Mouse (Mus musculus): ENCODE results near the gene S100z.

The S100z gene

DNA sequence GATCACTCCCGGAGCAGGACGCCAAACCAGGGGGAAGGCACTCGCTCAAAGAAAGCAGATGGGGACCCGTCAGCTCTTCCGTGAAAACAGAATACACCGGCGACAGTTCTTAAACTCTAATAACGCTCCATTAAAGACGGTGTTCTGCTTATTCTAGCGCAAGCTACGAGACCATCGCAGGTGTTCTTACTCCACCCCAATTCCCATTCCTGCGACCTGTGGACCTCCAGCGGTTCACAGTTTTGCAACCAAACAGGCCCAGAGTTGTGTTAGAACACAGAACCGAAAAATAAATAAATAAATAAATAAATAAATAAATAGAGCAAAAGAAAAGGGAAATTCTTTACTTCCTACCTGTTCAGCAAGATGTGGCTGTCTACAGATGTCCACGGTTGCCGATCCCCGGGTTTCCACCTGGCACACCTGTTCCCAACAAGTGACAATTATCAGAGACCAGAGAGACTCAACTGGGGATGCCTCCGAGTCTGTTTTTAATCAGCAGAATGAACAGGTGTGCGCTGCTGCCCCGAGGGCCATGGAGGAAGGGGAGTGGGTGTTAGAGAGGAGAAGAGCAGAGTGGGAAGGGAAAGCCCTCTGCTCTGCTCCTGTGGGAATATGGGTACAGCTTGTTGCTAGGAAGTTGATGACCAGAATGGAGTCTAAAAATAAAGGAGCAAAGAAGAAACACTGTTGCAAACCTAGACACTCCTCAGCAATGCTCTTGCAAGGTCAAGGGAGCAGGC is at the start of gene S100z:
Gene S100z (minus strand): TSS at position 51 of the 743 bp plus-strand sequence.
- DNase-seq (ENCODE audit: low read depth): no peak

DNA sequence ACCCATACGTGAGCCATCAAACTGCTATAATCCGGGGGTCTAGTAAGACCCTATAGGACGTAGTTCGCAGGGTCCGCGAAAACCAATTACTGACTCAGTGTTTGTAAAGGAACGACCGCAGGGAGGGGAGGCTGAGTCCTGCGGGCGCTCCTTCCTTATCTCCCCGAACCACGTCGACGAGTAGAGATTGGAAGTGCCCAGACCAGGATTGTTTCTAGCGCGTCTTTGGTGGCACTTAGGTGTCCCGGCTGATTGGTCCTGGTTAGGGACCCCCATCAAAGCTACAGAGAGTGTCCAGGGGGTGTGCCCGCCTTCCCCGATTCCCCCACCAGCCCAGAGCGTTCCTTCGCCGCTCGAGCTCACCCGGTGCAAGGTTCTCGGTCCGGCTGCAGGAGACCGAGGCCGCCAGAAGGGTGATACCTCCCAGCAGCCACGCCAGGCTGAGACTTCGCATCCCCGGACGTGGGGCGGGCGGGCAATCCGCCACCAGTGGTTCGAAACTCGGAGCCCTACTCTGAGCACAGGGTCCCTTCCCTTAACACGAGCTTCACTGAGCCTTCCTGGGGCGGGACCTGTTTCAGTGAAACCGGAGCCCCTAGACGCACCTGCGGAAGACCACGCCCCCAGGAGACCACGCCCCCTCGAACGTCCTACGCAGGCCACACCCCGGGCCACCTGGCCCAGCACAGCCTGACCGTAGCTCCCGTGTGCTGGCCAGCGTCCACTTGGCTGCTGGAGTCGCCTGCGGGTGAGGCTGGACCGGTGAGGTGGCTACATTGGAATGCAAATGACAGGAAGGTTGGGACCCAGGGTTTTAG is 46.4 kb upstream of the S100z start, which contains the start of gene F2rl1:
Gene F2rl1 (minus strand): TSS at position 554 of the 818 bp plus-strand sequence.
- DNase-seq (ENCODE audit: low read depth): peak; percentile 74

DNA sequence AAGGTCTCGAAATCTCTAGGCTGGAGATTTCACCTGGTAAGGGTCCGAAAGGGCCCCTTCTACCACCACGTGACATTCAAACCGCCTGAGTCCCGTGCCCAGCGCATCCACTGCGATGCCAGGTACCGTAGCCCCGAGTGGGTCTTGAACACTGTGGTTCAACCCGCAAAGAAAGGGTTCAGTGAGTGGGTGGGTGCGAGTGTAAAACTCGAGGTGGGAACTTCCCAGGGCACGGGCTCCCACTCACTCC is 45.8 kb upstream of the S100z start:
- DNase-seq (ENCODE audit: low read depth): no peak

DNA sequence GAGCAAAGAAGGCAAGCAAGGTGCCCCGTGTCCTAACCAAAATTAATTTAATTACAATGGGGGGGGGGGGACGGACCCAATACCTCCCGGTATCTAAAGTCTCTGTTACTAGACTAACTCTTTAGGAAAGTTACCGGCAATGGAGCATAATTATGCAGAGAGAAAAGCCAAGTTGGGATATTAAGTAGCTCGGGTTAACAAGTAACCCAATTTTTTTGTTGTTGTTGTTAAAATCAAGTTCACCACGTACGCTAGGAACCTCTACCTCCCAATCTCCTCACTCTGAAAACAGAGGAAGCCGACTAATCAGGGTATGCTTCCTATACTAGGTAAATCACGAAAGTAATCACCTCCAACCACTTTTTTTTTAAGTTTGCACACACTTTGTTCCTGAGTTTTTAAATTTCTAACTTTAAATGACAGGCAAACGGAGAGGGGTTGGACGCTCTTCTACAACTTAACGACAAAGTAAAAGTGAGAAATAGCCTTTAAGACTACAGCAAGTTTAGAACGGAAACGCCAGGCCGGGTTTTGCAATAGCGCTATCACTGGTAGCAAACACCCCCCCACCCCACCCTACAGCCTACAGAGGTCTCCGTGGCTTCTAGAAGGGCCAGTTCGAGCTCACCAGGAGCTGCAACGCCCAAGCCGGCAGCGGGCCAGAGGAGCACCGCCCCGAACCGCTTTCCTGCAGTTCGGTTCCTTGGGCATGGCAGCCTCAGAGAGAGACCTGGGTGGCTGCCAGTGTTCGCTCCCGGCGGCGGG is 45.3 kb upstream of the S100z start:
- peak; percentile 59 for DNase-seq (ENCODE audit: low read depth)

DNA sequence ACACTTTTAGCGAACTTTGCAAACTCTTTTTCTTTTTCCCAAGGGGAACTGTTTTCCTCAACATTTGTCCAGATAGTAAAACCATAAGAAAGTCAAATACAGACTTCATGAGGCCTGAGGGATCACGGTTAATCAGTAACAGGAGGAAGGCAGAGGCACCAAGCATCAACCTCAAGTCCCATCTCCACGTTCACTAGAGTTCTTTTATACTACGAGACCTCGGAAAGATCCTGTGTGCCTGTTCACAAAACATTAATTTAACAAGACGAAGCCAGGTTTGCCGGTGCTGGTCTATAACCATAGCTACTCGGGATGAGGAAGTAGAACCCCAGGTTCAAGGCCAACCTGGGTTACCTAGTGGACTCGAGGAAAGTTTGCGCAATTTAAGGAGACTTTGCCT is 43.7 kb upstream of the S100z start:
- DNase-seq (ENCODE audit: low read depth): no peak

DNA sequence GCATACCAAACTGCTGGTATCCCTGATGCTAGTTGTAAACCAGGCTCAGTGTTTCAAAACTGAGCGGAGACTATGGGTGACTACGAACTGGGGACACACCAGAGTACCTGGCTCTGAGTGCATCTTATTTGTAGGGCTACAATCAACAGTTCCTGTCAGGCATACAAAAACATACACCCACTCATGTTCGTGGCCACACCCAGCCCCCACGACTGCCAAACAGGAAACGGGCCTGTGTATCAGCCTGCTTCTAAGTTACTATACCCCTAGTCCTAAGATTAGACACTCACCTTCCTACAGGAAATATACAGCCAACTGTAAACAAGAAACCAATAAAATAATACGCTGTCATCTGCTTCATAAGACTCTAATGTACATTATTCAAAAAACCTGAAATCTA is 42.5 kb upstream of the S100z start:
- DNase-seq (ENCODE audit: low read depth): peak; percentile 68

DNA sequence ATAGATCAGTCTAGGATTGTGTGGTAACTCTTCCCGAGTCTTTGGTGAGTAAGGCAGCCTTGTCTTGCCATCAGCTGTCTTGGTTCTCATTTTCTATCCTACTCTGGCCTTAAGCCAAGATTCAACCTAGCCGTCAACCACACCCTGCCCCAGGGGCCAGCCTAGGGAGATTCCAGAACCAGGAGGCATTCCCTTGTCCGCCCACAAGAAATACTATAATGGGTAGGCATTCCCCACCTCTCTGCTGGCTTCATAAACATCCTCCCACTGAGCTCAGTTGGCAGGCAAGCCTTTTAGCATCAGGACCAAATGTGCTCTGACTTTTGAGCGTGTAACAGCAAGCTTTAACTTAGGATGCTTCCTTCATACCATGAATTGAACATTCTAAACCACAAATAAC is 36.2 kb upstream of the S100z start:
- DNase-seq (ENCODE audit: low read depth): no peak

DNA sequence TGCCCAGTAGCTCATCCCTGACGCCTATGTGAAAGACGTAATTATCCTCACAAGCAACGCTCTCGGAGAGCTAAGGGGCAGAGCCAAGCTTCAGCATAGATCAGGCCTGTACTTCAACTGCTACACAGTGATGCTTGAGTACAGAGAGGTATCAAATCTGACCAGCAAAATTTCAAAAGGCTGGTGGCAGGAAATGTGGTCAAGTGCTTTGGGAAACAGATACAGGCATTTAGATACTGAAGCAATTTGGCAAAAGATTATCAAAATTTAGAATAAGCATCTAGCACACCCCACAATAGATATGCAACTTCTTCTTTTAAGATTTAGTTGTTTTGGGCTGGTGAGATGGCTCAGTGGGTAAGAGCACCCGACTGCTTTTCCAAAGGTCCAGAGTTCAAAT is 31.5 kb upstream of the S100z start:
- no peak for DNase-seq (ENCODE audit: low read depth)

DNA sequence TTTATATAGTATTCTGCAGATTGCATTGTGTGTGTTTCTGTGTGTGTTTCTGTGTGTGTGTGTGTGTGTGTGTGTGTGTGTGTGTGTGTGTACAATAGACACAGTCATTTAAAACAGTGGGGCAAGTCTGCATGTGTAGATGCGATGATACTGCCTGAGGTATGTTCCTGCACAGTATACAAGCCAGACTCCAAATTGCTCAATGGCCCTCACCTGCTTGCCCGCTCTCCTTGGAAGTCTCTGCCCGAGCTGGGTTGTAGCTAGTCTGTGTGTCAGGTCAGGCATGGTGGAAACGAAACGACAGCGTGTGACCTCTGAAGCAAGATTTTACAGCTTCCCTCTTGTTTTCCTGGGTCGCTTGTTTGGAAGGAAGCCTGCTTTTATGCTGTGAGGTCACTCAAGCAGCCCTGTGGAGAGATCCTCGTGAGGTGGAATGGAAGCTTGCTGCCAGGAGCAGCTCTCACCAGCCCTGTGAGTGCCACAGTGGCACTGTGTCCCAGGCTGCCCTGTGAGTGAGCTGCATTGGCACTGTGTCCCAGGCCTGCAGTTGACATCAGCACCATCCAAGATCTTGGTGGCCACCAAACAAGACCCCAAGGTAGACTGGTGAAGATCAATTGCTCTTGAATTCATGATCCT is 24.9 kb upstream of the S100z start:
- no peak for DNase-seq (ENCODE audit: low read depth)

DNA sequence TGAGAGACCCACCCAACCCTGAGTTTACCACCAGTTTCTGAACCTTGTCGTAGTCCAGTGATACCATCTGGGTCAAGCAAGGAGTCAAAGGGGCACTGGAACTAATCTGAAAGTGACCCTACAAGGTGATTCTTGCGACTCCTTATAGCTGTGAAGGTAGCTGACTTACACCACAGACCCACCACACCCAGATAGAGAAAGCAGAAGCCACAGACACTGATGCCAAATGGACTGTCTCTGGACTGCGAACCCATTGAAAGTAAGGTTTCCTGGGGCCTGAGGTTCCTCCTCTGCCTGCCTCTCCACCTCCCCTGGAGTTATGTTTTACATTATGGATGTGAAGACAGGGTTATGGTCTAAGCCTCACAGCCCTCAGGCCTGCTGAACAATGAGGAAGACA is 18.1 kb upstream of the S100z start:
- DNase-seq (ENCODE audit: low read depth): no peak

DNA sequence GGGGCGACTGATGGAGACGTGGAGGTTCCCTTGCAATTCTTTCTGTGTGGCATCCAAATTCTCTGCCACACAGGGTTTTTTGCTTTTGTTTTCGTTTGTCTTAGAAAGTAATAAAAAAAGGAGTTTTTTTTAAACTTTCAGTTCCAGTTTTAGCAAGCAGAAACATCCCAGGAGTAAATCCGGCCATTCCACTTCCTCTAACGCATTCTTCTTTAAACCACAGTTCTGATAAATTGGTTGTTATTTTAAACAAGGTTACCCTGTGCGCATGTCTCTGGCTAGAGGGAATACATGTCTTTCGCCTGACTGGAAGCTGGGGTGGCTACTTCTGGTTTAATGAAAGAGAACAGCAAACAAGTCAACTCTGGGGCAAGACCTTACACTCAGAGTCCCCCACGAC is 16.3 kb upstream of the S100z start:
- no peak for DNase-seq (ENCODE audit: low read depth)

DNA sequence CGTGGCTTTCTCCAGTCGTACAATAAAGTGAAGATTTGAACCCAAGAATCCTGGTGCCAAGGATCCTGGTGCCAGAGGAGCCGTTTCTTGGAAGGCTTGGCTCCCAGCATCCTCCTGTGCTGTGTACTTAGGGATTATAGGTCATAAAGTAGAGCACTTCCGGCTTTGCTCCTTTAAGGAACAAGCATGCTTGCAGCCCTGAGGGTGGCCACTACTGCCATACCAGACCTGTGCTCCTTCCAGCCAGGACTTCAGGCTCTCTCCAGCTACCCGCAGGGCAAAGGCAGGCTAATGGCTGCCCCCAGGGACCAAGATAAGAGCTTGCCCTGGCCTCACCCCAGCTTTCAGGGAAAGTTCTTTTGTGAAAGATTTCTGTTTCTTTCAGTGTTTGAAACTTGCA is 14.8 kb upstream of the S100z start:
- no peak for DNase-seq (ENCODE audit: low read depth)

DNA sequence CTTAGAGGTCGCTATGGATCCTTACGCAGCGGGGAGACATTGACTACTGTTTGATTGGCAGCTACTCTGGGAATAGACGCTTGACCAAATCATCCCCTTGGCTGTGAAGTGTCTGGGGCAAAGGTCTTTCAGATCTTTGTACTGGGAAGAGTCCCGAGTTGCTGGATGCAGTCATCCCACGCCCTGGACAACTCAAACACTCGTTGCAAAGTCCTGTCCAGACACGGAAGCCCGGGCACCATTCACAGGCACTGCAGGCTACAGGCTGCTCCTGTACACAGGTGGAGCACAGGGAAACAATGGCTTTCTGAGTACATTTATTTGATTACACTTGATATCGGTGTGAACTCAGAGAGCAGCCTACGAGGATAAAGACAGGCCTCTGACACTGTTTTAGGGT is 12.8 kb upstream of the S100z start:
- no peak for DNase-seq (ENCODE audit: low read depth)

DNA sequence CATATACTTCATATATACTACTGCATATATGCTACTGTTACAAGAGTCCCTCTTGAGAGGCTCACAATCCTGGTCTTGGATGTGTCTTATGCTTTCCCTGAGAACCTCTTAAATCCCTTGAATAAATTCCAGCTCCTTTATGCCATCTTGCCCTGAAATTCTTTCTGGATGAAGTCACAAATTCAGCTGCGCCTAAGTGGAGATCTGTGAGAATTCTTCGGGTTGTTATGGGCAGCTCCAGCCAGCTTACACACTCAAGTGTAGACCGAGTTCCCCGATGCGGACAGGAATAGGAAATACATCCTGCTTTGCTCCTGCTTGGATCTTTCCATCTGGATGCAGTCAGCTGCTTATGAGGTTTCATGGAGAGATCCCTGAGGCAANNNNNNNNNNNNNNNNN is 6.1 kb upstream of the S100z start:
- DNase-seq (ENCODE audit: low read depth): no peak

DNA sequence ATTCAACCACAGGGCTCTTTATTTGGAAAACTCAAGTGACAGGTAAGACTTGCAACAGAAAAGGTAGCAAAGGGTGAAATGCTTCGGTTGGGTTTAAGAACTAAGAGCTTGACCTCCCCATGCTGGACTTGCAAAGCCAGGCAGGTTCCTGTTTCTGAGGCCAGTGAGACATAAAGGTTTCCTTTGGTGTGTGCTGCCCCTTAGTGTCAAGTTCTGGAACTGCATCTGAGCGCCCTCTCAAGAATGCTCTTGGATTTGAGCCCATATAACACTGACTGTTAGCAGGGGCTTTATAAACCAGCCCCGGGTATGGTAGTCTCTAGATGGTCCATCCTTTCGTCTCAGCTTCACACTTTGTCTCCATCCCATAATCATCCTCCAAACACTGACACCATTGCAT is 2.9 kb upstream of the S100z start:
- peak; percentile 83 for DNase-seq (ENCODE audit: low read depth)

DNA sequence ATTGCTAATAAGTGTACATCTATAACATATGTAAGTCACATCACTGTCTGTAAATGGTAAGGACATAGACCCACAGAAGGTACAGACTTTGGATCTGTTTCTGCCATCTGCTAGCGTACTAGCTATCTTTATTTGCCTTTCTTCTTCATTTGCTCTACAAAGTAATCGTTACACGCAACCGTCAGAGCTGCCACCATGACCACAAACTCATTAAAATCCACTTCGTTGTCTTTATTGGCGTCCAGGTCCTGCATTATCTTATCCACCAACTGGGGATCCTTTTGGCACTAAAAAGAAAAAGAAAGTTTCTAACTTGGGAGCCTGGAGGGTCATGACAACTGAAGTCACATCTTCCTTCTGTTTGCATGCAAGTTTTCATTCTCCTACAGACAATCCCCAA is 1.3 kb downstream of the S100z start:
- no peak for DNase-seq (ENCODE audit: low read depth)

DNA sequence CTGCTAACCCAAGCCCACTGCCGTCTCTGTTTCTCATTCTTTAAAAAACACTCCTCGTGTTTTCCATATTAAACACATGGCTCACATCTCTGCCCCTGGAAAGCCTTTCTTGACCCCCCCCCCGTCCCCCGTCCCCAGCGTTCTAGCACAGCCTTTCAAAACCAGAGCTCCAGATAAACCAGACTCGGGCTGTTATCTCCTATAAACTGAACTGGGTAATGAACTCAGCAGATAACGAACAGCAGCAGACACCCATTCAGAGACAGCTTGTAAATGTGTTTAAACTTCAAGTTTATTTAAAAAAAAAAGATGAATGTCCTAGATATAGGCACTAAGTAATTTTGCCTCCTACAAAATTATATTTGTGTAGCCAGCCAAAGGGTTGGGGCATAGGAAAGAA is 3.4 kb downstream of the S100z start:
- no peak for DNase-seq (ENCODE audit: low read depth)

DNA sequence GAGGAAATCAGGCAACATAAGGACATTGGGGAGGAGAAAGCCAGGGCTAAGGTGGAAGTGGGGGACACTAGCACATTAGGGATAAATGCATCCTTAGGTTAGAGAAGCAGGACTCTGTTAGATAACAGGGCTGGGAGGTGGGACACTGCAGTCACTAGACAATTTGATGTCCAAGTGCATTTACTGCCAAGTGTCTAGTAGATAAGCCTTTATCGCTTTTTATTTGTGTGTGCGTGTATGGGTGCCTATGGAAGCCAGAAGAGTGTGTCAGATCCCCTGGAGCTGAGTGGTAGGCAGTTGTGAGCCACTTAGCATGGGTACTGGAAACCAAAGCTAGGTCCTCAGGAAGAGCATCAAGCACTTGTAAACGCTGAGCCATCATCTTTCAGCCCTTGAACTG is 4.2 kb downstream of the S100z start:
- no peak for DNase-seq (ENCODE audit: low read depth)

DNA sequence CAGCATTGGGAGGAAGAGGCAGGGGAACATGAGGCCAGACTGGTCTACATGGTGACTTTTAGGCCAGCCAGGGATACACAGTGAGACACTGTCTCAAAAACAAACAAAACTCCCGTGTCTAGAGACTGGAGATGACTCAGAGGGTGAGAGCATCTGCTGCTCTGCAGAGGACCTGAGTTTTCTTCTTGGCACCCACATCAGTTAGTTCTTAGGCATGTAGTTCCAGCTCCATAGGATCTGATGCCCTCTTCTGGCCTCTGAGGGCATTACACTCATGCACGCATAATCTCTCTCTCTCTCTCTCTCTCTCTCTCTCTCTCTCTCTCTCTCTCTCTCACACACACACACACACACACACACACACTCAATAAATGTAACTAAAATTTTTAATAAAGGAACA is 7.6 kb downstream of the S100z start:
- DNase-seq (ENCODE audit: low read depth): peak; percentile 40

DNA sequence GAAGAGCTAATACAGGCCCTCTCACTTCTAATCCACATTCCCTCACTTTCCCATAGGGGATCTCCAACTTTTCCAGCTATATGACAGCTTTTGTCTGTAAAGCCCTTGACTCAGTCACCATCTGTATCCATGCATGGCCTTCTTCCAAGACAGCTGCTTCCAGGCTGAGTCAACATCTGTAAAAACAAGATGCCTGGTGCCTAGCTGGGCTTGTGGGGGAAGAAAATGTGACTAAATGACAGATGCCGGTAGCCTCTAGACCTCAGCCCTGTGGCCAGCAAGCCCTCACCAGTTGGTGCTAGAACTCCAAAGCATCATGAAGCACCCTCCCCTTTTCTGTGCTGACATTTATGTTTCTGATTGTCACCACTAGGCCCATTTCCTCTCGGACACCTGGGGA is 27.0 kb downstream of the S100z start:
- no peak for DNase-seq (ENCODE audit: low read depth)

DNA sequence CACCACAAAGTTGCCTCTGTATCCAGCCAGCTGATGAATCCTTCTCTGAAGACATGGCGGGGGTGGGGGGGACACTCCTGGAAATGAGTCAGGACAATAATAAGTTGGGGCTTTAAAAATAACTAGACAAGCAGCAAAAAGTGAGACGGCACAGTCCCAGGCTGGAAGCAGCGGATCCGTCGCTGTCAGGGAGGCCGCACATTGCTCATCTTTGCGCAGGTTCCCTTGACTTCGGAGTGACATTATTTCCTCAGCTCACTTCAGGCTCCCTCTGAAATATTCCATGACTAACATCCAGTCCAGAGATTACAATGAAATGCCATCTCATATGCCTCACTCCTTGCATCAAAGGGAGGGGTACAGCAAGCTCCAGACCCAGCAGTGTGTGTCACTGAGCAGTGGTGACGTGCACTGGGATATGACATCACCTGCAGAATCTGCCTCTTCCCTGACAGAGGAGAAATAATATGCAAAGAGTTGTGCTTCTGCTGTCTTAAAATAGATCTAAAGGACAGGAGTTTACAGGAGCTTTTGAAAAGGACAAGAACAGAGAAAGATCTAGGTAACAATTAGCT is 27.8 kb downstream of the S100z start:
- no peak for DNase-seq (ENCODE audit: low read depth)

DNA sequence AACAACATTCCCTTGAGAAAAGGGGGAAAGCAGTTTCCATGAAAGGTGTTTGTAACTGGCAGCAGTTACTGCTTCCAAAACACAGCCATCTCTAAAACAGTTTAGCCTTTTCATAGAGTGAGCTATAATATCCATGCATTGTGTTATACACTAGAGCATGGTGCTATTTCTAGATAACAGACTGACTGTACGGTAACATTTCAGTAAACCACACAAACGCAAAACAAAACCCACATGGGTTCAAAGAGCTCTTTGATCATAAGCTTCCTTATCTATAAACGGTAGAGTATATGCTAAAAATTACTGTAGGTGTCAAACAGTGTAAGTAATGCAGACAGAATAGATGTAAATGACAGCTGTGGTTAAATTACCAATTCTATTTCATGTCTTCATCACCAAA is 28.8 kb downstream of the S100z start:
- peak; percentile 42 for DNase-seq (ENCODE audit: low read depth)
